Mouse (Mus musculus) midbrain, embryonic 14.5 days (tissue): ENCODE measurements at regions not wholly inside any gene's neighbourhood (a gene's known extent, or its start where the extent isn't known, plus 50 kb on each side); places are given as distances from the start of the nearest gene placed in this dataset.
A peak's percentile ranks its signal among the peaks of the same experiment; 100 is the strongest.

ENCODE experiments used
- ATAC-seq: fragments of 200-750 bp; cut with Nextera tagmentation; 2 replicates; pipeline ENCODE4 v1.8.0; 2017; ENCODE audit warnings: moderate number of reproducible peaks, moderate library complexity; ENCODE audit not compliant: low FRiP score, low TSS enrichment
- DNase-seq: peaks from one replicate; pipeline ENCODE4 v3.0.0-alpha.2; 2015
- H3K27ac ChIP-seq: fragments of 300-500 bp; sonication (generic); replicated peaks from 2 replicates; pipeline ENCODE4 v1.5.1; 2014; ENCODE audit warnings: mild to moderate bottlenecking, low read depth, low read length, moderate library complexity
- H3K27me3 ChIP-seq: fragments of 300-500 bp; sonication (generic); 2 replicates; pipeline ENCODE4 v1.6.1; 2014; ENCODE audit warnings: low read length, control low read depth, mixed read lengths; ENCODE audit not compliant: control insufficient read depth, insufficient read depth
- H3K36me3 ChIP-seq: fragments of 300-500 bp; sonication (generic); 2 replicates; pipeline ENCODE4 v1.6.1; 2014; ENCODE audit warnings: low read length, control low read depth; ENCODE audit not compliant: control insufficient read depth, insufficient read depth
- H3K4me1 ChIP-seq: fragments of 300-500 bp; sonication (generic); 2 replicates; pipeline ENCODE4 v1.6.1; 2014; ENCODE audit warnings: mild to moderate bottlenecking, antibody characterized with exemption, low read length, control low read depth; ENCODE audit not compliant: control insufficient read depth, insufficient read depth
- H3K4me2 ChIP-seq: fragments of 300-500 bp; sonication (generic); 2 replicates; pipeline ENCODE4 v1.6.1; 2014; ENCODE audit warnings: mild to moderate bottlenecking, low read length, moderate library complexity
- H3K4me3 ChIP-seq: fragments of 300-500 bp; sonication (generic); replicated peaks from 2 replicates; pipeline ENCODE4 v1.5.1; 2014; ENCODE audit warnings: low read depth, low read length
- H3K9ac ChIP-seq: fragments of 300-500 bp; sonication (generic); replicated peaks from 2 replicates; pipeline ENCODE4 v1.6.1; 2014; ENCODE audit warnings: mild to moderate bottlenecking, low read length, moderate library complexity
- H3K9me3 ChIP-seq: fragments of 300-500 bp; sonication (generic); 2 replicates; pipeline ENCODE4 v1.6.1; 2016; ENCODE audit warnings: low read length, control low read depth, mixed read lengths; ENCODE audit not compliant: control insufficient read depth
- WGBS: fragments of 180-500 bp; shearing (Covaris S2); extraction: QIAGEN DNeasy Blood & Tissue Kit; methylation state at CpG from one replicate; pipeline ENCODE4 v1.1.7; 2014; 5-methylcytosine and 5-hydroxymethylcytosine counted together

DNA sequence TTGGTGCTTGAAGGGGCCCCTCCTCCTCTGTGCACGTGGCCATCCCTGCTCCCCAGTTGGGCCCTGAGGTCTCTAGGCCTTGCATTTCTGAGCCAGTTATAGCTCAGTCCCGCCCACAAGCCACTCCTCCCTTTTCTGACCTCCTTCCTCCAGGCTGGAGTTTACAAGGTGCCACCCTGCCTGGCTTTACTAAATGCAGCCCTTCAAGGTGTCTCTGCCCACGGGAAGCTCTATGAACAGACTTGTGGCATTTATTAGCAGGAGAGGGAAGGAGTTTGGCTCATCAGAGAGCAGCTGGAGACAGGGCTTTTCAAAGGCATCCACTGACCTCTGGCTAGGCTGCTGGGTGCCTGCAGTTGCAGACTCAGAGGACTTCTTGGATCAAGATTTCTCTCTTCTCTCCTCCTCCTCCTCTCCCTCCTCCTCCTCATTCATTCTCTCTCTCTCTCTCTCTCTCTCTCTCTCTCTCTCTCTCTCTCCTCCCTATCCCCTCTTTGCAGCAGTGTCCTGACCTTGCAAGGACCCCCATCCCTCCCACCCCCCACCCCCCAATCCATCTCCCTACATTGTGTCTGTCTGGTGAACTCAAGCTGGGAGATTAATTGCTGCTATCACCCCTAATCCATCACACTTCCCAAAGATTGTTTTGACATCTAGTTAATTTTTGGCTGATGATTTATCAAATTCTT lies 265.1 kb downstream of the Gm45692 start:
- Histone ChIP-seq H3K27me3 (no peaks in the 10 kb centered on the region), H3K27ac (no peak overlapping the region; the same call in 1 of the 2 replicates), H3K4me1 (0 out of 2 replicates have a peak, but pooled peaks cover 4% of the 10 kb centered on the region), H3K9ac (no peak overlapping the region), H3K4me2 (no peak overlapping the region), H3K9me3 (no peaks in the 10 kb centered on the region), H3K4me3 (no peak overlapping the region), H3K36me3 (no peaks in the 10 kb centered on the region)
- no peak for ATAC-seq
- DNase-seq = peak; percentile 15
- 16% methylated on average over 3 of the region's 3 CpGs for WGBS

DNA sequence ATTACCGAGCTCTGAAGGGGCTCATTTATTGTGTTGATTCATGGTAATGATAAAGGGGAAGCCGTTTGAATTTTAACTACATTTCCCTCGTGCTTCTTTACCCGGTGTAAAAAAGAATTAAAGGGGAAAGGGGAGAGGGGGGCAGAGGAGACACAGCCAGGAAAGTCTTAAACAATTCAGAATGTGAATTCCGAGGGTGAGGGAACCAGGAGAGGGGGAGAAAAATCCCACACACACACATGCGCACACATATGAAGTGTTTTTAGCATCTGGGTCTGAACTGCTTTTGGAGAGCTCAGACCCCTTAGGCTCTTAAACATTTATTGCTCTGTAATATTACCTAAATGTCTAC lies 265.6 kb downstream of the Gm45692 start:
- H3K27ac ChIP-seq = no peak overlapping the region
- WGBS = 27% methylated on average over 6 of the region's 6 CpGs
- no peaks in the 10 kb centered on the region for H3K27me3 ChIP-seq
- H3K4me2 ChIP-seq = no peak overlapping the region
- no peak overlapping the region for H3K4me3 ChIP-seq
- no peaks in the 10 kb centered on the region for H3K36me3 ChIP-seq
- DNase-seq = peak; percentile 8
- no peak for ATAC-seq
- H3K9me3 ChIP-seq = no peaks in the 10 kb centered on the region
- 0 out of 2 replicates have a peak, but pooled peaks cover 4% of the 10 kb centered on the region for H3K4me1 ChIP-seq
- H3K9ac ChIP-seq = no peak overlapping the region

DNA sequence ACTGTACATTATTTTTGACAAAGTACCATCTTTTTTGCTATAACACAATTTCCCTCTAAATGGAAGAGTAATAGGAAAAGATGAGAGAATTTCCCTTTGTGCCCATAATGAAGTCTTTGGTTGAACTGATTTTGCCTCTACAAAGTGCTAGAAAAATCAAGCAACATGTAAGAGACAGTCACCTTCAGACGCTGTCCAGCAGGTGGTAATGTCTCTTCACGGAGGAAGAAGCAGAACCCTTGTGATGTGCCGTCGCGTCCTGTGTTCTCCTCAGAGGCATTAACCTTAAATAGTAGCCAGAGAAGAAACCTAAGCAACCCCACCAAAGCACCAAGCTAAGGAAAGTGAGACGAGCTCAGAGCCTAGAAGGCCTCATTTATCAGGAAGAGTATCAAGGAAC lies 275.7 kb downstream of the Gm45692 start:
- peak; percentile 13 for DNase-seq

DNA sequence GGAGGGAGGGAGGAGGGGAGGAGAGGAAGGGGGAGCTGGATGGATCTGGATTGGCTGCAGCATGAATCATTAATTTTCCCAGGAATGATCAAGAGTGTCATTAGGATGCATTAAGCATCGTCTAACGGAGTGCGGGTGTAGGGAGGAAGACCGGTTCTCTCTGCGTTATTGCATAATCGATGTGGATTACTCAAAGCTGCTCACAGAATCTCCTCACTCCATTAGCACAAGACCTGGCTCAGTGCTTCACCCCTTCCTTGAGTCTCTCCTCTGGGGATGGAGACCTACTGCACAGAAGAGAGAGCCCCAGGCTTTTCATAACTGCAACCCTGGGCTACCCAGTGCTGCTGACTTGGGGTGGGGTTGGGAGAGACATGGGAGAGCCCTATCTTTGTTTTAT lies 300.7 kb downstream of the Gm45692 start:
- Histone ChIP-seq H3K9ac (no peak overlapping the region), H3K4me1 (no peaks in the 10 kb centered on the region), H3K4me3 (no peak overlapping the region), H3K4me2 (no peak overlapping the region), H3K36me3 (no peaks in the 10 kb centered on the region), H3K27ac (no peak overlapping the region), H3K9me3 (no peaks in the 10 kb centered on the region), H3K27me3 (no peaks in the 10 kb centered on the region)
- ATAC-seq (peak; percentile 50), DNase-seq (peak; percentile 42)
- WGBS = 45% methylated on average over 6 of the region's 6 CpGs

More for the DNA sequence above, 275.7 kb downstream of the Gm45692 start:
- H3K4me3 ChIP-seq = no peak overlapping the region
- no peak for ATAC-seq
- 79% methylated on average over 6 of the region's 6 CpGs for WGBS
- H3K27ac ChIP-seq = no peak overlapping the region
- no peaks in the 10 kb centered on the region for H3K4me1 ChIP-seq
- H3K9ac ChIP-seq = no peak overlapping the region
- peaks cover 8% of the 10 kb centered on the region; the same call in 1 of the 2 replicates for H3K9me3 ChIP-seq
- H3K36me3 ChIP-seq = no peaks in the 10 kb centered on the region
- no peak overlapping the region for H3K4me2 ChIP-seq
- H3K27me3 ChIP-seq = no peaks in the 10 kb centered on the region

DNA sequence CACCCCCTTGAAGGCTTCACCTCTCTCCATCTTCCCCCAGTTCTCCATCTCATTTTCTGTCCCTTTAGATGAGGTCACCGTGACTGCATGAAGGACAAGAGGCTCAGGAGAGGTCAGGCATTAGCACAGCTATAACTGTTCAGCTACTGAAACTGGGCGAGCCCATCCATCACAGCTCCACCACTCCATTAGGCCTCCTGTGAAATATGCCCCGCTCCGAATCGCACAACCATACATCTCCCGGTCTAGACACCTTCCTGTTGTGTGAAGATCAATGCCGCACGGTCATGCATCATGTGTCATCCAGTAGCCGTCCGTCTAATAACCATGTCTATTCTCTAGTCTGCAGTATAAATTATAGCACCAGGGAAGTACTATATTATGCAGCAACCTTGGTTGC lies 301.2 kb downstream of the Gm45692 start:
- no peak for DNase-seq
- H3K9me3 ChIP-seq = no peaks in the 10 kb centered on the region
- H3K4me3 ChIP-seq = no peak overlapping the region
- no peak overlapping the region for H3K9ac ChIP-seq
- ATAC-seq = no peak
- H3K4me1 ChIP-seq = no peaks in the 10 kb centered on the region
- H3K27ac ChIP-seq = no peak overlapping the region
- H3K27me3 ChIP-seq = no peaks in the 10 kb centered on the region
- WGBS = 90% methylated on average over 10 of the region's 10 CpGs
- H3K4me2 ChIP-seq = no peak overlapping the region
- H3K36me3 ChIP-seq = no peaks in the 10 kb centered on the region

DNA sequence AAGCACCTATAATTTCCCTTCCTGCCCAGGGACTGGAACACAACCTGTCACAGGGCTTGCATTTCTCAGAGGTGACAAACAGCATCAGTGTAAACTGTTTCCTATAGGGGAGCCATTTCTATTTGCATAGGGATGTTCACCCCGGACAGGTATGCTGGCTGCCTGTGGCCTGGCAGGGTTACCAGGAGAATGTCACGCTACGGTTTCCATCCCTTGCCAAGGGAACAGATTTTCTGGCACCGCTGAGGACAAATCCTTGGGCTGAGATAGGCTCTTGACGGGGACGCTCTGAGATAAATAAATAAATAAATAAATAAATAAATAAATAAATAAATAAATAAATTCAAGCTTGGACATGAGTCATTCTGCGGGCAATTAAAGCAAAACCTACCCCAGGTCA lies 308.0 kb downstream of the Gm45692 start:
- ATAC-seq = no peak
- no peaks in the 10 kb centered on the region for H3K4me1 ChIP-seq
- H3K36me3 ChIP-seq = no peaks in the 10 kb centered on the region
- no peak overlapping the region for H3K4me3 ChIP-seq
- H3K9me3 ChIP-seq = no peaks in the 10 kb centered on the region
- no peak overlapping the region for H3K9ac ChIP-seq
- no peak overlapping the region for H3K4me2 ChIP-seq
- no peak overlapping the region for H3K27ac ChIP-seq
- H3K27me3 ChIP-seq = no peaks in the 10 kb centered on the region
- DNase-seq = no peak
- WGBS = 94% methylated on average over 7 of the region's 7 CpGs

DNA sequence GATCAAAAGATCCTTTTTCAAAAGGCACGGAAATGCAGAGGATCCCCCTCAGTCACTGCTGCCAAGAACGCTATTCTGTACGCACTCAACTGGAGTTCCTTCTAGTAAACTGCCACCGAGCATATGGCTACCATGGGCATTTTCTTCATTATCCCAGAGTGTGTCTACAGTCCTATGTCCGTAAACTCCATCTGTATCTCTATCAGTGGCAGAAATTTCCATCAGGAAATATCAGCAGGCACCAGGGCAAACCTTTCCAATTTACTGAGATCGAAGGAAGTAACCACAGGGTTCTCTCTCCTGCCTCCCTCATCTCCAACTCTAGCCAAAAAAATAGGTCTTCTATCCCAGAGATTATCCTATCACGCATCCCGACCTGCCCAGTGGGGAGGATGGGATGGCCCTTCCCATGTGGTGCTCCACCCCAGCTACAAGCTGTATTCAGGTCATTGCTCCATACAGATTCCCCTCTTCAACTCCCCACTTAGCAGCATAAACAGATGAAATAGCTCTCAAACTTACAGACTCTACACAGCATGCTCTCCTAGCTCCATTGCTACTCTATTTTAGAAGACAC lies 310.5 kb downstream of the Gm45692 start:
- no peak overlapping the region for H3K4me3 ChIP-seq
- H3K4me1 ChIP-seq = no peaks in the 10 kb centered on the region
- no peaks in the 10 kb centered on the region for H3K36me3 ChIP-seq
- no peaks in the 10 kb centered on the region for H3K9me3 ChIP-seq
- DNase-seq (no peak), ATAC-seq (no peak)
- H3K27ac ChIP-seq = no peak overlapping the region
- WGBS = 88% methylated on average over 8 of the region's 8 CpGs
- no peak overlapping the region for H3K9ac ChIP-seq
- no peaks in the 10 kb centered on the region for H3K27me3 ChIP-seq
- no peak overlapping the region for H3K4me2 ChIP-seq

DNA sequence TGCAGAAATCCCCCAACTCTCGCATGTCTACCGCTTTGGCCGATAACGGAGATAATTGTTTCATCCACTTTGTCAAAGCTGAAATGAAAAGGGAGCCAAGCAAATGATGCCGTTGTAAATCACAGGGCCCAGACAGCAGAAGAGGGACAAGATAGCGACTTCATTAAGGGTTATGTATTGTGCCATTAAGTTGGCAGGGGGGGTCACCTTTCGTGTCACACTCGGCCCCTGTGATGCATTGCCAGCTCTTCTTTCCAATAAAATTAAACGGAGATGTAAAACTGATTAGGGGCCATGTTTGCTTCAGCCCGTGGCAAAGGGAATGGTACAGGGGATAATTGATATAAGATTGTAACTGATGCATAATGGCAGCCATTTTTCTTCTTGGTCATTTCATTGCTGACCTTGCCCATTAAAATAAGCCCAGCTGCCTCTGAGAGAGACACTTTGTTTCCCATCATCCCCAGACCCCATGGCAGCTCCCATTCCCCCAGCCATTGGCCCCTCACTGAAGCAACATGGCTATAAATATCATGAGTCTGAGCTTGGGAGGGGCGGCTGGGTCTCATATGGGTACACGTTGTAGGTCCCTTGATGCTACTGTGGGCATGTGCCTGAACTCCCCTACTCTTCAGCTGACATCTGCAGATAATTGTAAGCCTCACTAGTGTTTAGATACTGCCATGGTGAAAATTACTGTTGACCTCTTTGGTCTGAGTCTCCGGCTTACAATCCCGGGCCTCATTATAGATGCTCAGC lies 313.0 kb downstream of the Gm45692 start:
- H3K4me2 ChIP-seq = no peak overlapping the region
- no peaks in the 10 kb centered on the region for H3K4me1 ChIP-seq
- no peak for ATAC-seq
- DNase-seq = no peak
- H3K27ac ChIP-seq = no peak overlapping the region
- 92% methylated on average over 14 of the region's 14 CpGs for WGBS
- H3K27me3 ChIP-seq = no peaks in the 10 kb centered on the region
- no peaks in the 10 kb centered on the region for H3K9me3 ChIP-seq
- no peak overlapping the region for H3K4me3 ChIP-seq
- no peaks in the 10 kb centered on the region for H3K36me3 ChIP-seq
- no peak overlapping the region for H3K9ac ChIP-seq

DNA sequence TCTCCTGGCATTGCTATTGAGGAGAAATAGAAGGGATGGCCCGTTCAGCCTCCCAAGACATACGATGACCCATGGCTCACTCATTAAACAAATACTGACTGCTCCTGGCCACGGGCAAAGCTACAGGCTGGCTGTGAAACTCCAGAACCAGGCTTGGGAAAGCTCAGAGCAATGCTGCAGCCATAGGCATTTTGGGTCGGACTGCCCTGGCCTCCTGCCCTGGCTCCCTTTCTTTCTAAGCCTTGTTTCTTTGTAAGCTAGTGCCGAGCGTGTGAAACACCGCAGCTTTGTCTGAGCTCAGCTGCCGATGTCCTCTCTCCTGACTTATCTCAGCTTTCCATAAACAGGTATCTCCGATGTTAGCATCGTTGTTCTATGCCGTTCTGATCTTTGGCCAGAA lies 316.9 kb downstream of the Gm45692 start:
- DNase-seq = no peak
- no peak overlapping the region for H3K27ac ChIP-seq
- H3K36me3 ChIP-seq = no peaks in the 10 kb centered on the region
- no peak overlapping the region for H3K4me3 ChIP-seq
- WGBS = 92% methylated on average over 11 of the region's 11 CpGs
- no peak overlapping the region for H3K9ac ChIP-seq
- H3K27me3 ChIP-seq = no peaks in the 10 kb centered on the region
- ATAC-seq = no peak
- H3K4me1 ChIP-seq = no peaks in the 10 kb centered on the region
- no peaks in the 10 kb centered on the region for H3K9me3 ChIP-seq
- H3K4me2 ChIP-seq = no peak overlapping the region
